Mouse (Mus musculus) naive thymus-derived CD4-positive, alpha-beta T cell, adult 2 months (primary cell): ENCODE measurements around the gene Il4.
A peak's percentile ranks its signal among the peaks of the same experiment; 100 is the strongest.

ENCODE experiments used
- DNase-seq: peaks from one replicate; pipeline ENCODE4 v3.0.0-alpha.2; 2011; ENCODE audit warnings: low read depth

Gene Il4

GRCm38 (mm10) chr11:53618619-53619198 is at the start of gene Il4:
TSS of gene Il4 (minus strand) at chr11:53618669.
- DNase-seq: no peak

- no peak for DNase-seq
Observed at GRCm38 (mm10) chr11:53664091-53664490, 45.6 kb upstream of the Il4 start.

GRCm38 (mm10) chr11:53662794-53663674 is 44.6 kb upstream of the Il4 start:
- DNase-seq: no peak

GRCm38 (mm10) chr11:53657828-53658227 is 39.4 kb upstream of the Il4 start:
- DNase-seq: no peak

GRCm38 (mm10) chr11:53657381-53657780 is 38.9 kb upstream of the Il4 start:
- DNase-seq: no peak

- peak; percentile 21 for DNase-seq
Observed at GRCm38 (mm10) chr11:53656558-53657202, 38.2 kb upstream of the Il4 start.

- no peak for DNase-seq
Observed at GRCm38 (mm10) chr11:53655043-53655442, 36.6 kb upstream of the Il4 start.

GRCm38 (mm10) chr11:53652427-53652826 is 34.0 kb upstream of the Il4 start:
- no peak for DNase-seq

GRCm38 (mm10) chr11:53651441-53651840 is 33.0 kb upstream of the Il4 start:
- no peak for DNase-seq

GRCm38 (mm10) chr11:53644017-53644416 is 25.5 kb upstream of the Il4 start:
- DNase-seq: no peak

- no peak for DNase-seq
Observed at GRCm38 (mm10) chr11:53642744-53643279, 24.3 kb upstream of the Il4 start.

GRCm38 (mm10) chr11:53637803-53638260 is 19.4 kb upstream of the Il4 start:
- no peak for DNase-seq

- no peak for DNase-seq
Observed at GRCm38 (mm10) chr11:53637046-53637802, 18.8 kb upstream of the Il4 start.

- no peak for DNase-seq
Observed at GRCm38 (mm10) chr11:53636183-53636646, 17.7 kb upstream of the Il4 start.

GRCm38 (mm10) chr11:53635590-53636182 is 17.2 kb upstream of the Il4 start:
- DNase-seq: no peak

- no peak for DNase-seq
Observed at GRCm38 (mm10) chr11:53634556-53634955, 16.1 kb upstream of the Il4 start, which contains the start of gene Il13. TSS of gene Il13 (minus strand) at chr11:53634702.

GRCm38 (mm10) chr11:53633644-53634043 is 15.2 kb upstream of the Il4 start:
- no peak for DNase-seq

GRCm38 (mm10) chr11:53632122-53632733 is 13.8 kb upstream of the Il4 start:
- no peak for DNase-seq

- peak; percentile 88 for DNase-seq
Observed at GRCm38 (mm10) chr11:53627859-53628258, 9.4 kb upstream of the Il4 start.

GRCm38 (mm10) chr11:53626802-53627373 is 8.4 kb upstream of the Il4 start:
- DNase-seq: no peak
